Mouse (Mus musculus): ENCODE measurements at regions not wholly inside any gene's neighbourhood (a gene's known extent, or its start where the extent isn't known, plus 50 kb on each side); places are given as distances from the start of the nearest gene placed in this dataset.
A peak's percentile ranks its signal among the peaks of the same experiment; 100 is the strongest.

GRCm38 (mm10) chr5:111897568-111897967, 163.8 kb downstream of the Gm26897 start:
- no peak for DNase-seq (ENCODE audit: low spot score)

- DNase-seq (ENCODE audit: low spot score), result no peak
Observed at GRCm38 (mm10) chr5:111898482-111898881, 164.8 kb downstream of the Gm26897 start.

GRCm38 (mm10) chr5:111901197-111901596, 167.5 kb downstream of the Gm26897 start:
- DNase-seq (ENCODE audit: low spot score), result no peak

- peak; percentile 90 for DNase-seq (ENCODE audit: low spot score)
Observed at GRCm38 (mm10) chr5:111901678-111902077, 168.0 kb downstream of the Gm26897 start.

GRCm38 (mm10) chr5:111908085-111908484, 174.4 kb downstream of the Gm26897 start:
- no peak for DNase-seq (ENCODE audit: low spot score)

GRCm38 (mm10) chr5:111910514-111910913, 176.8 kb downstream of the Gm26897 start:
- no peak for DNase-seq (ENCODE audit: low spot score)

- DNase-seq (ENCODE audit: low spot score), result no peak
Observed at GRCm38 (mm10) chr5:111913354-111913753, 179.6 kb downstream of the Gm26897 start.

- no peak for DNase-seq (ENCODE audit: low spot score)
Observed at GRCm38 (mm10) chr5:111914296-111914695, 180.6 kb downstream of the Gm26897 start.

GRCm38 (mm10) chr5:111917643-111918252, 184.0 kb downstream of the Gm26897 start:
- no peak for DNase-seq (ENCODE audit: low spot score)

- DNase-seq (ENCODE audit: low spot score), result no peak
Observed at GRCm38 (mm10) chr5:111918888-111919287, 185.2 kb downstream of the Gm26897 start.

- DNase-seq (ENCODE audit: low spot score), result no peak
Observed at GRCm38 (mm10) chr5:111922991-111923701, 189.4 kb downstream of the Gm26897 start.

GRCm38 (mm10) chr5:111925757-111926156, 192.0 kb downstream of the Gm26897 start:
- no peak for DNase-seq (ENCODE audit: low spot score)

- DNase-seq (ENCODE audit: low spot score), result peak; percentile 55
Observed at GRCm38 (mm10) chr5:111929180-111929990, 195.7 kb downstream of the Gm26897 start.

GRCm38 (mm10) chr5:111929991-111930339, 196.2 kb downstream of the Gm26897 start:
- DNase-seq (ENCODE audit: low spot score), result no peak

- DNase-seq (ENCODE audit: low spot score), result no peak
Observed at GRCm38 (mm10) chr5:111931733-111932132, 198.0 kb downstream of the Gm26897 start.

GRCm38 (mm10) chr5:111935381-111936134, 201.8 kb downstream of the Gm26897 start:
- DNase-seq (ENCODE audit: low spot score), result no peak

GRCm38 (mm10) chr5:111941831-111942230, 208.1 kb downstream of the Gm26897 start:
- DNase-seq (ENCODE audit: low spot score), result no peak

GRCm38 (mm10) chr5:111942792-111943191, 209.1 kb downstream of the Gm26897 start:
- no peak for DNase-seq (ENCODE audit: low spot score)

- no peak for DNase-seq (ENCODE audit: low spot score)
Observed at GRCm38 (mm10) chr5:111943337-111944162, 209.8 kb downstream of the Gm26897 start.

GRCm38 (mm10) chr5:111944273-111944971, 210.7 kb downstream of the Gm26897 start:
- DNase-seq (ENCODE audit: low spot score), result peak; percentile 70

GRCm38 (mm10) chr5:111944972-111945285, 211.2 kb downstream of the Gm26897 start:
- no peak for DNase-seq (ENCODE audit: low spot score)
